In genomic region chr4:40720910-40721309, GRCm38 (mm10) we compare ENCODE assay signal across 8 mouse cellular contexts. TPM values are rescaled to one million over a fixed set of nuclear protein-coding genes. Genes with fewer than 3 reads are reported as not detected.
A peak's percentile ranks its signal among the peaks of the same experiment; 100 is the strongest.
DNase-seq lines count a peak whose midpoint lies in the region; ATAC-seq and TF ChIP-seq lines count a peak whose summit lies in the region.

No protein-coding gene starts in this region.

- H3K27me3 ChIP-seq in forebrain, embryonic 12.5 days = no peaks in the 10 kb centered on the region
- H3K27me3 ChIP-seq in forebrain, embryonic 16.5 days (replicated peaks; ENCODE audit: control insufficient read depth, insufficient read depth, low read length) = no peaks in the 10 kb centered on the region
- H3K27me3 ChIP-seq in lung, postnatal 0 days (replicated peaks; ENCODE audit: insufficient read depth, low read length) = no peaks in the 10 kb centered on the region
- H3K27me3 ChIP-seq in liver, embryonic 15.5 days = no peaks in the 10 kb centered on the region

- H3K4me3 ChIP-seq in forebrain, embryonic 12.5 days (replicated peaks) = no peak overlapping the region
- no peak overlapping the region for H3K4me3 ChIP-seq in forebrain, embryonic 16.5 days (replicated peaks; ENCODE audit: low read length)
- no peak overlapping the region for H3K4me3 ChIP-seq in lung, postnatal 0 days (ENCODE audit: low read depth, low read length)
- H3K4me3 ChIP-seq in liver, embryonic 15.5 days (replicated peaks) = no peak overlapping the region

- no peak for TF ChIP-seq EP300 in lung, postnatal 0 days (IDR thresholded peaks at IDR 0.05)

- H3K4me2 ChIP-seq in forebrain, embryonic 12.5 days = no peak overlapping the region
- no peak overlapping the region for H3K4me2 ChIP-seq in forebrain, embryonic 16.5 days (ENCODE audit: low read length)
- H3K4me2 ChIP-seq in lung, postnatal 0 days (replicated peaks; ENCODE audit: low read depth, low read length) = peak overlapping the region; percentile 54; the same call in 1 of the 2 replicates
- H3K4me2 ChIP-seq in liver, embryonic 15.5 days = peak overlapping the region; percentile 90

- no peak for TF ChIP-seq CTCF in lung, postnatal 0 days (IDR thresholded peaks at IDR 0.05)

- H3K9me3 ChIP-seq in forebrain, embryonic 12.5 days = no peaks in the 10 kb centered on the region
- no peaks in the 10 kb centered on the region for H3K9me3 ChIP-seq in forebrain, embryonic 16.5 days (ENCODE audit: control insufficient read depth, low read length)
- no peaks in the 10 kb centered on the region for H3K9me3 ChIP-seq in lung, postnatal 0 days (ENCODE audit: low read length)
- H3K9me3 ChIP-seq in liver, embryonic 15.5 days (replicated peaks) = no peaks in the 10 kb centered on the region

- DNase-seq in lung, postnatal 0 days (ENCODE audit: low spot score) = peak; percentile 20
- DNase-seq in lung, postnatal 14 days = no peak
- peak; percentile 15 to 23 for DNase-seq in thymus, postnatal 10 days (ENCODE audit: low spot score in 2 of 2)
- DNase-seq in MN1 (ENCODE audit: low spot score) = no peak
- no peak for DNase-seq in kidney, adult 11 months

- no peak overlapping the region for H3K9ac ChIP-seq in forebrain, embryonic 12.5 days
- no peak overlapping the region for H3K9ac ChIP-seq in forebrain, embryonic 16.5 days (replicated peaks; ENCODE audit: low read depth, low read length)
- H3K9ac ChIP-seq in lung, postnatal 0 days (replicated peaks; ENCODE audit: low read depth) = no peak overlapping the region
- no peak overlapping the region for H3K9ac ChIP-seq in liver, embryonic 15.5 days

- WGBS in forebrain, embryonic 12.5 days = 95% methylated on average over 8 of the region's 8 CpGs
- 96% methylated on average over 8 of the region's 8 CpGs for WGBS in forebrain, embryonic 16.5 days
- 94% methylated on average over 8 of the region's 8 CpGs for WGBS in lung, postnatal 0 days
- 61% methylated on average over 8 of the region's 8 CpGs for WGBS in liver, embryonic 15.5 days (ENCODE audit: insufficient replicate concordance)

- peaks cover 17% of the 10 kb centered on the region for H3K36me3 ChIP-seq in forebrain, embryonic 12.5 days (replicated peaks)
- peaks cover 2% of the 10 kb centered on the region; the same call in 1 of the 2 replicates for H3K36me3 ChIP-seq in forebrain, embryonic 16.5 days (ENCODE audit: control insufficient read depth, insufficient read depth)
- peaks cover 3% of the 10 kb centered on the region; the same call in 1 of the 2 replicates for H3K36me3 ChIP-seq in lung, postnatal 0 days (ENCODE audit: insufficient read depth, low read length)
- peaks cover 18% of the 10 kb centered on the region for H3K36me3 ChIP-seq in liver, embryonic 15.5 days (replicated peaks)

- 0 out of 2 replicates have a peak overlapping the region, but pooled peaks have one; percentile 100 for H3K27ac ChIP-seq in forebrain, embryonic 12.5 days
- H3K27ac ChIP-seq in forebrain, embryonic 16.5 days (ENCODE audit: low read length) = no peak overlapping the region
- peak overlapping the region; percentile 99 for H3K27ac ChIP-seq in lung, postnatal 0 days (ENCODE audit: low read length)
- H3K27ac ChIP-seq in liver, embryonic 15.5 days (replicated peaks) = peak overlapping the region; percentile 97; the same call in 1 of the 2 replicates

- peaks cover 30% of the 10 kb centered on the region for H3K4me1 ChIP-seq in forebrain, embryonic 12.5 days
- H3K4me1 ChIP-seq in forebrain, embryonic 16.5 days (replicated peaks; ENCODE audit: control insufficient read depth, insufficient read depth, low read length) = peaks cover 27% of the 10 kb centered on the region
- peaks cover 15% of the 10 kb centered on the region; the same call in 1 of the 2 replicates for H3K4me1 ChIP-seq in lung, postnatal 0 days (ENCODE audit: insufficient read depth, low read depth, low read length)
- H3K4me1 ChIP-seq in liver, embryonic 15.5 days (replicated peaks) = peaks cover 44% of the 10 kb centered on the region

- ATAC-seq in forebrain, embryonic 12.5 days (ENCODE audit: low FRiP score) = no peak
- ATAC-seq in forebrain, embryonic 16.5 days = no peak
- no peak for ATAC-seq in lung, postnatal 0 days
- ATAC-seq in liver, embryonic 15.5 days (ENCODE audit: insufficient read depth) = no peak

RNA-seq across cellular contexts. Expression of gene Dnaja1, which starts 1.0 kb away (rescaled TPM):
- 669 and 704 TPM in 2 replicates for polyA plus RNA-seq in forebrain, embryonic 12.5 days (2016; fragmentation: Nextera tagmentation; extraction: Ambion mirVana)
- polyA plus RNA-seq in forebrain, embryonic 16.5 days (2015; fragmentation: Nextera tagmentation; extraction: Ambion mirVana) = 686 and 721 TPM in 2 replicates
- polyA plus RNA-seq in lung, postnatal 0 days (2015; fragmentation: Nextera tagmentation; extraction: Ambion mirVana) = 285 and 314 TPM in 2 replicates
- 121 and 130 TPM in 2 replicates for polyA plus RNA-seq in liver, embryonic 15.5 days (2015; fragmentation: Nextera tagmentation; extraction: Ambion mirVana)

RNA-seq across cellular contexts. Expression of gene Aptx, which starts 17.9 kb away (rescaled TPM):
- 46.9 and 47.3 TPM in 2 replicates for polyA plus RNA-seq in forebrain, embryonic 12.5 days (2016; fragmentation: Nextera tagmentation; extraction: Ambion mirVana)
- 56.9 and 64.9 TPM in 2 replicates for polyA plus RNA-seq in forebrain, embryonic 16.5 days (2015; fragmentation: Nextera tagmentation; extraction: Ambion mirVana)
- 19.5 and 21.2 TPM in 2 replicates for polyA plus RNA-seq in lung, postnatal 0 days (2015; fragmentation: Nextera tagmentation; extraction: Ambion mirVana)
- polyA plus RNA-seq in liver, embryonic 15.5 days (2015; fragmentation: Nextera tagmentation; extraction: Ambion mirVana) = 8.2 and 8.5 TPM in 2 replicates

RNA-seq across cellular contexts. Expression of gene Smu1, which starts 36.8 kb away (rescaled TPM):
- 155 and 157 TPM in 2 replicates for polyA plus RNA-seq in forebrain, embryonic 12.5 days (2016; fragmentation: Nextera tagmentation; extraction: Ambion mirVana)
- polyA plus RNA-seq in forebrain, embryonic 16.5 days (2015; fragmentation: Nextera tagmentation; extraction: Ambion mirVana) = 155 and 165 TPM in 2 replicates
- 88.4 and 89.0 TPM in 2 replicates for polyA plus RNA-seq in lung, postnatal 0 days (2015; fragmentation: Nextera tagmentation; extraction: Ambion mirVana)
- polyA plus RNA-seq in liver, embryonic 15.5 days (2015; fragmentation: Nextera tagmentation; extraction: Ambion mirVana) = 71.6 and 75.5 TPM in 2 replicates

Comparison
In these comparisons a context has a peak if more than half of its experiments do, and no peak if none do; other contexts are left out.
1. DNase-seq: peak in lung, postnatal 0 days (single experiment) and thymus, postnatal 10 days (2 of 2); none in lung, postnatal 14 days (single experiment), MN1 (single experiment) and kidney, adult 11 months (single experiment).
2. H3K4me2 ChIP-seq: peak in lung, postnatal 0 days (single experiment) and liver, embryonic 15.5 days (single experiment); none in forebrain, embryonic 12.5 days (single experiment) and forebrain, embryonic 16.5 days (single experiment).